Mouse (Mus musculus) cerebellum, adult 11 months (tissue): ENCODE data around the gene Kcnk13.

Source experiments
- DNase-seq: peaks from one replicate; pipeline ENCODE4 v3.0.0; 2022

Gene Kcnk13

DNA sequence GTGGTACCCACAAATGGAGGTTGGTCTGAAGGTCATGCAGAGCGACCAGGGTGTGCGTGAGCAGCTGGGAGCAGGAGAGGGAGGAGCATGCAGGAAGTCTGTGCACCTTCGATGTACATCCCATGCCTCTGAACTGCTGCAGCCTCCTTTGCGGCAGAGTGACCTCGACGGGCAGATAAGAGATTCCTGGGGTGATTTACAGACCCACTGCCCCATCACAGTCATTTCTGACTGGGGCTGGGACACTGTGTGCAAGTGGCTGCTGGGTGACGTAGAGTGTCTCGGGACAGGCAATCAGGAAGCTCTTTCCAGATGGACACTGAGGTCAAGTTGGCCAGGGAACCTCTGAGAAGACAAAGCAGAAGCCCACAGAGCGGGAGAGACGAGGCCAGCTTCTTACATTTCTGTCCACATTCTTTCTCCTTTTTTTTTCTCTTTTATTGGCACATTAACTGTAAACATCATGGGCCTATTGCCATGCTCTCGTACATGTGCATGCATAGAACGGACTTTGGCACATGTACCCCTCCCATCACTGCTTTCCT, 59.6 kb downstream of the Kcnk13 start:
- DNase-seq, result no peak

DNA sequence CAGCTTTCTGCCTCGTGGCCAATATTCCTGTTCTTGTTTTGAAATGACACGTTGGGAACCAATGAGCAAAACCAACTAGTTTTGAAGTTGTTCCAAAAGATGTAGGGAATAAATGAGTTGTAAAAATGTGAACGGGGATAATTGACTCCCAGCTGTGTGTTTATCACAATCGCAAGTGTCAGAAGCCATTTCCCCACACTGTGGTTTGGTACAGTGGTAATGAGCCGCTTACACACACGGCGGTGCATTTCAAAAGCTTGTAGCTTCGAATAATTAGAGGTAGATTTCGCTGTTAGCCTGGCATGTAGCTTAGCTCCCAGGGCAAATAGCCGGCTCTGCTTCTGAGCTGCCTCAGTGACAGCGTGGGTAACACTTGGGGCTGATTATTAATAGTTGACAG, 61.4 kb downstream of the Kcnk13 start:
- no peak for DNase-seq

GRCm38 (mm10) chr12:100026715-100027245, 62.5 kb downstream of the Kcnk13 start:
- no peak for DNase-seq

GRCm38 (mm10) chr12:100027281-100027680, 63.0 kb downstream of the Kcnk13 start:
- DNase-seq, result no peak

- DNase-seq, result no peak
Observed at GRCm38 (mm10) chr12:100031681-100032080, 67.4 kb downstream of the Kcnk13 start.

DNA sequence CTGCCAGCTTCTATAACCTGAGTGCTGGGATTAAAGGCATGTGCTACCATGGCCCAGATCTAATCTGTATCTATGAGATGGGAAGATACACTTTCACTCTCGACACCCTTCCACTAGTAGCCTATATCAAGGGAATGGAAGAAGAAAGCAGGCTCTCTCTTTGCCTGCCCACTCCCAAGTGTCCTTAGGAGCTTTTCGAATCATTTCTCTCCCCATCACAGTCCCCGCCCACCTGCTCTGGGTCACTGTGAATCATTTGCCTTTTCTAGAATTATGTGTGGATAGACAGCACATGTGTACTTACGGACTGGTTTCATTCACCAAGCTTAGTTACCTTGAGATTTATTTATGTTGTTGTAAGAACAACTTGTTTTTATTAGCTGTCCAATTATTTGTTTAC, 68.2 kb downstream of the Kcnk13 start:
- no peak for DNase-seq

DNA sequence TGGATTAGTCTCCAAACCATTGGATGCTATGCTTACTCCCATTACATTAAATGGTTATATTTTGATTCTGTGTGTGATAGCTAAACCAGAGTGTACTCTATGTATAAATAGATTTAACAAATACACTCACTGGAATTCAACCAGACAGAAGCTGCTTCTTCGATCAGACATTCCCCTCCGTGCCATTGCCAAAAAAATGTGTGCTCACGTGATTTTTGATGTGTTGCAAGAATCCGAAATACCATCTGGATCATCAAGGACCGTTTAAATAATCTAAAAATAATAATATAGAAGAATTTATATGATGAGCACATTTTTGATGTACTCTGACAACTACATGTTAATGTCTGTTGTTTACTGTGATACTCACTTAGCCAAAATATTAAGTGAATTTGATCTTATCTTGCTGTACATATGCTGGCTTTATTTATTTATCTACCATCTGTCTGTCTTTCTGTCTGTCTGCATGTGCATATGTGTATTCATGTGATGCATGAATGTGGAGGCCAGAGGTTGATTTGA, 74.5 kb downstream of the Kcnk13 start:
- no peak for DNase-seq

GRCm38 (mm10) chr12:100042116-100042515, 77.8 kb downstream of the Kcnk13 start:
- DNase-seq, result no peak

DNA sequence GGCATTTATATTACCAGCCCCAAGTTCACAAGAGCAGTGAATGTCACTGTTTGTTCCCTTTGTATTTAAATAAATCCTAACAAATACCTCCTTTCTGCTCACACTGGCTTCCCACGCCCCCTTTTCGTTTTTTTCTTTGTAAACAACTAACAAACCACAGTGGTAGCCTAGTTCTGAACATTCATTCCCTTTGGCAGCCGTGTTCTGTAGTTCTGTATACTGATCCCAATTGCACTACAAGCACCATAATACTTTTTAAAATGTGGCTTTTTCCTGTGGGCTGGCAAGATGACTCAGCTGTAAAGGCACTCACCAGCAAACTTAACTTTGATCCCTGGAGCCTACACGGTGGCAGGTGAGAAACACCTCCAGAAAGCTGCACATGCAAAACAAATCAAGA, 80.4 kb downstream of the Kcnk13 start:
- no peak for DNase-seq

- DNase-seq, result no peak
Observed at GRCm38 (mm10) chr12:100050552-100050951, 86.3 kb downstream of the Kcnk13 start.

DNA sequence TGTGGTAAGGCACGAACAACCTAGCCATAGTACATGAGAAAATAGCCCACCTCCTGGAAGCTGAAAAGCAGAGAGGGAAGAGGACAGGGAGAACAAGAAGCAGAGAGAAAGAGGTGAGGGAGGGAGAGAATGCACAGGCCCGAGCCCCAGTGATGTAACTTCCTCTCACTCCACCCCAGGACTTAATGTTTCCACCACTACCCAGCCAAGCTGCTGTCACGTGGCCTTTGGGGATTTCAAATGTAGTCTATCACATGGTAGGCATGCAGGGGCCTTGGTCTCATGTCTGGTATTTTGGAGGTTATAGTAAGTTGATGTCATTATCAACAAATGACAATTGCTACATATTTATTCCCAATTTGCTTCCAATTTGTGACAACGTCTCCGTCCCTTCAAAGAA, 89.3 kb downstream of the Kcnk13 start:
- no peak for DNase-seq

- DNase-seq, result no peak
Observed at GRCm38 (mm10) chr12:100061071-100061470, 96.8 kb downstream of the Kcnk13 start.

- no peak for DNase-seq
Observed at GRCm38 (mm10) chr12:100061826-100062225, 97.5 kb downstream of the Kcnk13 start.

- no peak for DNase-seq
Observed at GRCm38 (mm10) chr12:100062584-100062983, 98.3 kb downstream of the Kcnk13 start.

DNA sequence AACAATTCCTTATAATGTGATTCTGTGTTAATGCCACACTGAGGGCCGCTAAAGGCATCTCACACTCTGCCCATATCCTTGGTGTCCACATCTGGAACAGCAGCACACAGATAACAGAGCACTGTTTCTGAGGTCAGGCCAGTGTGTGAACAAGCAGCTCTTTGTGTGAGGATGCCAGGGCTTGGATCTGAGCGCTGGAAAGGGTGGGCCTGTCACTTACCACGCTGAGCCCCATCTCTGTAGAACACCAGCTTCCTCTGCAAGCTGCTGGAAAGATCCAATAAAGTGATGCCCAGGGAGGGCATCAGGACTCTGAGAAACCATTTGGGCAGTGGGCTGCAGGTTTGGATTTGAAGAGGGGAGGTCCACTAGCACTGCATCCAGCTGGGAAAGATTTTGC, 100.8 kb downstream of the Kcnk13 start:
- DNase-seq, result peak; percentile 2

- DNase-seq, result no peak
Observed at GRCm38 (mm10) chr12:100067477-100067876, 103.2 kb downstream of the Kcnk13 start.

- no peak for DNase-seq
Observed at GRCm38 (mm10) chr12:100073201-100073672, 108.9 kb downstream of the Kcnk13 start.

DNA sequence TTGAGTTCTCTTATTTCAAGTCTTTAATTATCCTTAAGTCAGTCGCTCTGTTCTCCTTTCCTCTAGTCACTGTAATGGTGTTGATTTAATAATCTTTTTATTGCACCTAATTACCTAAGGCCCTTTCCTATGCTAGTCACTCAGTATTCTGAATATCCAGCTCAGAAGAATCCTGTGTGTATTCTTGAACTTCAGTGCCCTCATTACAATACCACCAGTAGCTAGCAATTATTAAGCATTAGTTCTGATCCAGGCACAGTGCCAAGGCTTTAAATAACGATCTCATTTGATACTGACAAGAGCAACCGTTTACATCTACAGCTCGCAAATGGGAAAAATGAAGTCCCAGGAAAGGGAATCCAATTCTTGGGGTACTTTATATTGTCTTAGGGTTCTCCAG, 111.4 kb downstream of the Kcnk13 start:
- DNase-seq, result no peak

DNA sequence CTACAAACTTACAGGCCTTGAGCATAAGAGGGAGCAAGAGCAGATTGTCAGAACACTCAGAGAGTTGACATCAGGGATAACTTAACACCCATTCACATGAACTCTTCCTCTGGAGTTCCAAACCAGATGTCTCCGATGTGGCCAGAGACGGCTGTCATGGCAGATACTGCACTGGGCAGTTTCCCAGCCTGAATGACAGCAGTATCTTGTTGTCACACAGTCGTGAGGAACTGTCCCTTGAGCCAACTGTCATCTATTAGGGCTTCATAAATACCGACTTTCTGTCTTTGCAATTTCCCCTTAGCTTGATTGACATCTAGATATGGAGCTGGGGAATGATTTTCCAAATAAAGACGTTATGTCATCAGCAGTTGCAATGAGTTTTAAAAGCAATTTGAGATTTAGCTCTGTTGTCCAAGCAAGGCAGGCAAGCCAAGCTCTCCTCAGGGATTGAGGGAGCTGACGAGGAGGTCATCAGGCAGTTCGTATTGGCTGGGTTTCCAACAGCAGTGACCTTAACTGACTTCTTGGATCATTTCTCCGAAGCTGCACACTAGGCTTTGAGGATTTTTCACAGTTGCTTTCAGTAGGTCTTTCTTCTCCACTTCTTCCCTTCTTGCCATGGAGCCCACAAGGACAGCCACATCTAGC, 115.5 kb downstream of the Kcnk13 start:
- DNase-seq, result no peak

DNA sequence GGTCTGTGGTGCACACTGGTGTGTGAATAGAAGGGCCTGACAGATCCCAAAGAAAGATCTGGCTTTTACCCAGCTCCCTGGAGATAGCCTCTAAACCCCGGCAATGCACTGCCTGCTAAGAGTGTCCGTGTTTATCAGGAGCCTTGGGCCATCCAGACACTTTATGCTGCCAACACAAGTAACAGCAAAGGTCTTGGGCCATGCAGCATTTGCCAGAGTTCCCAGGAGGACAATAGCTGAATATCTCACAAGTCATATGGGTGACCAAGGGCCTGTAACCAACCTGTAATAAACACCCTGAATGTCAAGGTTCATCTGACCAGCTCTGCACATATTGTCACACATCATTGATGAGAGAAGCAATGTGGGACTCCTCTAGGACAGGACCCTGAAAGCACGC, 123.7 kb downstream of the Kcnk13 start:
- DNase-seq, result no peak

DNA sequence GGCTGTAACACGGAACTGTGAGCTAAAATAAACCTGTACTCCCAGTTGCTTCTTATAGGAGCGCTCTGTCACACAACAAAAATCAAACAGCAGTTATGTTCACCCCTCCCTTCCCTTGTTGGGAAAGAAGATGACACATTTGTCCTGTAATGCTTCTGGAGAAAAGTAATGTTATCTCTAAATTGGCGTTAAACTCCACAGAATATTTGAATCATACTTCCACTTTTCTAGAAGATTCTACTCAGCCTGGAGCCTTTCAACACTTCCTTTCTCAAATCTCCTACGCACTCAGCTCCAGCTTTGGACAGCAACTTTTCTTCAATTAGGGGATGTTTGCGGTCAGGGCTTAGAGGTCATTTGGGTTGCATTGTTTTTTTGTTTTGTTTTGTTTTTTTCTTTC, 125.0 kb downstream of the Kcnk13 start:
- DNase-seq, result no peak

- DNase-seq, result no peak
Observed at GRCm38 (mm10) chr12:100090750-100091149, 126.5 kb downstream of the Kcnk13 start.

GRCm38 (mm10) chr12:100093046-100093445, 128.7 kb downstream of the Kcnk13 start:
- no peak for DNase-seq

DNA sequence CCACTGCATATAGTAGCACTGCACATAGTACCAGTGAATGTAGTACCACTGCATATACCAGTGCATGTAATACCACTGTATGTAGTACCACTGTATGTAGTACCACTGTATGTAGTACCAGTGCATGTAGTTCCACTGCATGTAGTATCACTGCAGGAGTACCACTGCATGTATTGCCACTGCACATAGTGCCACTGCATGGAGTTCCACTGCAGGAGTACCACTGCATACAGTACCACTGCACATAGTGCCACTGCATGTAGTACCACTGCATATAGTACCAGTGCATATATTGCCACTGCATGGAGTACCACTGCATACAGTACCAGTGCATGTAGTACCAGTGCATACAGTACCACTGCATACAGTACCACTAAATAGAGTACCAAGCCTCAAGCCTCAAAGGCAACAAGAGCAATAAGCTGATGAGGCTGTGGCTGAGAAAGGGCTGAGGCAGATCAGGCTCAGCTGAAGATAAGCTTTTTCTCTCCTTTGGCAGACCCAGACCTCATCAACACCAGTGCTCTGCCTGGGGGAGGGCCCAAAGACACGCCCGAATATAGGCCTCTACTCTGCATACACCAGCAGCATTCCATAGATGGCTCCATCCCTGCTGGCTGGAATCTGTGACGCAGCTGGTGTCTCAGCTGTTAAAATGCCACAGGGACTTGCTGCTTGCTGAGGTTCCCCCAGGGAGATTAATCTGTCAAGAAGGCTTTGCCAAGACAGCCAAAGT, 135.8 kb downstream of the Kcnk13 start:
- no peak for DNase-seq
